Mouse (Mus musculus) duodenum, adult 2 months (tissue): ENCODE results near the gene Nanp. TPM values are rescaled to one million over a fixed set of nuclear protein-coding genes. Genes with fewer than 3 reads are reported as not detected.

Experiments
- polyA plus RNA-seq: library from polyadenylated mRNA; depleted of rRNA; stranded (reverse); fragments of >200 nt; gene quantifications from 2 replicates; pipeline ENCODE4 v1.2.3, GENCODE M21; 2012; ENCODE audit warnings: low replicate concordance; rRNA removed

Nanp gene
- polyA plus RNA-seq = 0.36 and 0.89 TPM in 2 replicates

DNA sequence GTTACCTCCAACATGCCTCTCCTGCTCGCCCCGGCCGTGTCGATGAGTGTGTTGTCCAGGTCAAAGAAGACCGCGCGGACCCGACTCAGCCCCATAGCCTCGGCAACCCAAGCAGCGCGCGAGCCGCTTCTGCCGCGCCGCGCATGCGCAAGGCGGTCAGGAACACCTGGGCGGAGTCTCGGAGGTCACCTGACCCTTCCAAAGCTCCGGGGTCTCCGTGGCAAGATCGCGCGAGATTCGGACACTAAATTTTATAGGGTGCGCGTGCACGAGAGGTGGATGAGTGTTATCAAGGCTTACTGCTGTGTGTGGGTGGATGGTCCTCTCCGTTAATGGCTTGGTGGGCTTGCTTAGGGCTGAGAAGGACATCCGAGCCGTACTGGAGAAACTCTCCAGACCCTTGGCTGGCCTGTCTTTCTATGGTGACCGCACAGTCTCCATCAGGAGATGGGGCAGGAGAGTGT is at the start of gene Nanp, which contains the start of gene Ninl:
Nanp (minus strand) TSS at position 167 of the 464 bp plus-strand sequence.
Ninl (minus strand) TSS at position 151 of the 464 bp plus-strand sequence.

Other genes with a start within 250 kb of the Nanp start
- gene Abhd12, start 134.7 kb downstream of the Nanp start, polyA plus RNA-seq = 37.9 and 106 TPM in 2 replicates
- gene Gins1, start 134.0 kb downstream of the Nanp start, polyA plus RNA-seq = 0.74 and 1.1 TPM in 2 replicates
- gene Ninl, start within 50 bp of the Nanp start, polyA plus RNA-seq = 0.20 and 1.1 TPM in 2 replicates
- not detected in 2 replicates for gene Gm14151, start 53.0 kb upstream of the Nanp start, polyA plus RNA-seq
- not detected in 2 replicates for gene Gm14147, start 58.8 kb upstream of the Nanp start, polyA plus RNA-seq